Mouse (Mus musculus) heart, embryonic 12.5 days (tissue): Measurements from ENCODE around the gene Gm45618. TPM values are rescaled to one million over a fixed set of nuclear protein-coding genes. Genes with fewer than 3 reads are reported as not detected.
"Not testable (repeated sequence)": the region's sequence is repeated elsewhere in the genome, so short reads cannot be mapped to it uniquely, and the experiment has no call there.

ENCODE experiments used
- ATAC-seq: fragments of 200-750 bp; cut with Nextera tagmentation; 2 replicates; pipeline ENCODE4 v1.8.0; 2017; ENCODE audit warnings: moderate TSS enrichment, moderate library complexity; ENCODE audit not compliant: insufficient number of reproducible peaks, low FRiP score
- H3K27ac ChIP-seq: fragments of 300-500 bp; sonication (generic); 2 replicates; pipeline ENCODE4 v1.5.1; 2016; ENCODE audit warnings: mild to moderate bottlenecking, moderate library complexity; ENCODE audit not compliant: poor library complexity, severe bottlenecking
- H3K27me3 ChIP-seq: fragments of 300-500 bp; sonication (generic); replicated peaks from 2 replicates; pipeline ENCODE4 v1.6.1; 2016; ENCODE audit warnings: mild to moderate bottlenecking, moderate library complexity
- H3K36me3 ChIP-seq: fragments of 300-500 bp; sonication (generic); 2 replicates; pipeline ENCODE4 v1.6.1; 2016; ENCODE audit warnings: mild to moderate bottlenecking, moderate library complexity
- H3K4me1 ChIP-seq: fragments of 300-500 bp; sonication (generic); replicated peaks from 2 replicates; pipeline ENCODE4 v1.6.1; 2016; ENCODE audit warnings: mild to moderate bottlenecking
- H3K4me2 ChIP-seq: fragments of 300-500 bp; sonication (generic); 2 replicates; pipeline ENCODE4 v1.6.1; 2016; ENCODE audit warnings: mild to moderate bottlenecking, moderate library complexity
- H3K4me3 ChIP-seq: fragments of 300-500 bp; sonication (generic); 2 replicates; pipeline ENCODE4 v1.5.1; 2016; ENCODE audit warnings: mild to moderate bottlenecking
- H3K9ac ChIP-seq: fragments of 300-500 bp; sonication (generic); 2 replicates; pipeline ENCODE4 v1.6.1; 2016; ENCODE audit warnings: mild to moderate bottlenecking, moderate library complexity
- H3K9me3 ChIP-seq: fragments of 300-500 bp; sonication (generic); replicated peaks from 2 replicates; pipeline ENCODE4 v1.6.1; 2016; ENCODE audit warnings: mild to moderate bottlenecking, moderate library complexity
- WGBS: fragments of 180-500 bp; shearing (Covaris S2); methylation state at CpG from one replicate; pipeline ENCODE4 v1.1.7; 2016; 5-methylcytosine and 5-hydroxymethylcytosine counted together
- polyA plus RNA-seq: library from polyadenylated mRNA; unstranded; fragments of >200 nt; fragmentation: Nextera tagmentation; extraction: Ambion mirVana; gene quantifications from 2 replicates; pipeline ENCODE4 v1.2.1, GENCODE M21; 2016

Gm45618 gene
- not detected in 2 replicates for polyA plus RNA-seq

- ATAC-seq: not testable (repeated sequence)
- WGBS: 88% methylated on average over 1 of the region's 1 CpGs
Measured at GRCm38 (mm10) chr7:142120629-142121028, at the start of gene Gm45618. TSS of gene Gm45618 (minus strand) at chr7:142120729.

GRCm38 (mm10) chr7:142169836-142170235, 49.3 kb upstream of the Gm45618 start:
- ATAC-seq: no peak
- 47% methylated on average over 3 of the region's 3 CpGs for WGBS
- Histone ChIP-seq H3K9me3 (no peaks in the 10 kb centered on the region), H3K9ac (no peak overlapping the region), H3K27ac (no peak overlapping the region), H3K4me2 (no peak overlapping the region), H3K27me3 (peaks cover 6% of the 10 kb centered on the region; the same call in 1 of the 2 replicates), H3K36me3 (no peaks in the 10 kb centered on the region), H3K4me3 (no peak overlapping the region), H3K4me1 (no peaks in the 10 kb centered on the region)

More at GRCm38 (mm10) chr7:142120629-142121028, at the start of gene Gm45618:
- not testable (repeated sequence) for H3K27ac ChIP-seq, H3K4me3 ChIP-seq, H3K4me2 ChIP-seq, H3K9ac ChIP-seq, H3K4me1 ChIP-seq, H3K9me3 ChIP-seq, H3K36me3 ChIP-seq
- peaks cover 13% of the 10 kb centered on the region; the same call in 1 of the 2 replicates for H3K27me3 ChIP-seq

GRCm38 (mm10) chr7:142165639-142166038, 45.1 kb upstream of the Gm45618 start, which contains the start of gene Gm4553:
TSS of gene Gm4553 (minus strand) at chr7:142165739.
- H3K27ac ChIP-seq, H3K27me3 ChIP-seq, H3K36me3 ChIP-seq, ATAC-seq, H3K4me1 ChIP-seq, H3K4me3 ChIP-seq, H3K9ac ChIP-seq, H3K4me2 ChIP-seq, H3K9me3 ChIP-seq: not testable (repeated sequence)

- H3K9ac ChIP-seq: no peak overlapping the region
- H3K36me3 ChIP-seq: no peaks in the 10 kb centered on the region
- H3K4me2 ChIP-seq: no peak overlapping the region
- no peaks in the 10 kb centered on the region; the same call in 1 of the 2 replicates for H3K27me3 ChIP-seq
- H3K27ac ChIP-seq: no peak overlapping the region
- 84% methylated on average over 3 of the region's 3 CpGs for WGBS
- H3K4me3 ChIP-seq: no peak overlapping the region
- no peak for ATAC-seq
- H3K9me3 ChIP-seq: no peaks in the 10 kb centered on the region
- H3K4me1 ChIP-seq: no peaks in the 10 kb centered on the region
Measured at GRCm38 (mm10) chr7:142159366-142159765, 38.8 kb upstream of the Gm45618 start.

- not testable (repeated sequence) for H3K9me3 ChIP-seq, ATAC-seq, H3K4me1 ChIP-seq, H3K4me3 ChIP-seq, H3K36me3 ChIP-seq, H3K9ac ChIP-seq, H3K27ac ChIP-seq, H3K27me3 ChIP-seq, H3K4me2 ChIP-seq
- 47% methylated on average over 2 of the region's 2 CpGs for WGBS
Measured at GRCm38 (mm10) chr7:142157013-142157412, 36.5 kb upstream of the Gm45618 start, which contains the start of gene Gm29735. TSS of gene Gm29735 (minus strand) at chr7:142157113.

- Histone ChIP-seq H3K4me1 (no peaks in the 10 kb centered on the region), H3K9ac (no peak overlapping the region), H3K4me3 (no peak overlapping the region), H3K4me2 (no peak overlapping the region), H3K27me3 (no peaks in the 10 kb centered on the region; the same call in 1 of the 2 replicates), H3K27ac (no peak overlapping the region), H3K9me3 (no peaks in the 10 kb centered on the region), H3K36me3 (no peaks in the 10 kb centered on the region)
- 69% methylated on average over 1 of the region's 1 CpGs for WGBS
- no peak for ATAC-seq
Measured at GRCm38 (mm10) chr7:142155308-142155707, 34.8 kb upstream of the Gm45618 start.

- 76% methylated on average over 4 of the region's 4 CpGs for WGBS
- no peak overlapping the region for H3K4me3 ChIP-seq
Measured at GRCm38 (mm10) chr7:142152191-142152590, 31.7 kb upstream of the Gm45618 start.

GRCm38 (mm10) chr7:142148633-142149032, 28.1 kb upstream of the Gm45618 start:
- no peak overlapping the region for H3K4me2 ChIP-seq
- H3K9me3 ChIP-seq: no peaks in the 10 kb centered on the region
- no peak overlapping the region for H3K27ac ChIP-seq
- H3K9ac ChIP-seq: no peak overlapping the region
- H3K27me3 ChIP-seq: peaks cover 16% of the 10 kb centered on the region
- no peaks in the 10 kb centered on the region for H3K36me3 ChIP-seq
- ATAC-seq: no peak
- no peaks in the 10 kb centered on the region for H3K4me1 ChIP-seq
- H3K4me3 ChIP-seq: no peak overlapping the region

More at GRCm38 (mm10) chr7:142152191-142152590, 31.7 kb upstream of the Gm45618 start:
- Histone ChIP-seq H3K9ac (no peak overlapping the region), H3K27me3 (no peaks in the 10 kb centered on the region), H3K4me2 (no peak overlapping the region), H3K4me1 (no peaks in the 10 kb centered on the region), H3K36me3 (no peaks in the 10 kb centered on the region), H3K27ac (no peak overlapping the region), H3K9me3 (no peaks in the 10 kb centered on the region)
- ATAC-seq: no peak

GRCm38 (mm10) chr7:142146033-142146432, 25.5 kb upstream of the Gm45618 start:
- H3K9me3 ChIP-seq: no peaks in the 10 kb centered on the region
- 8% methylated on average over 1 of the region's 1 CpGs for WGBS
- no peak overlapping the region for H3K4me2 ChIP-seq
- no peak for ATAC-seq
- H3K9ac ChIP-seq: no peak overlapping the region
- no peak overlapping the region for H3K27ac ChIP-seq
- peaks cover 17% of the 10 kb centered on the region for H3K27me3 ChIP-seq
- H3K4me1 ChIP-seq: peaks cover 5% of the 10 kb centered on the region
- H3K4me3 ChIP-seq: no peak overlapping the region
- H3K36me3 ChIP-seq: no peaks in the 10 kb centered on the region

GRCm38 (mm10) chr7:142145413-142145940, 24.9 kb upstream of the Gm45618 start:
- WGBS: 39% methylated on average over 4 of the region's 4 CpGs

GRCm38 (mm10) chr7:142144507-142144906, 24.0 kb upstream of the Gm45618 start, which contains the start of gene Gm45337:
TSS of gene Gm45337 (minus strand) at chr7:142144607.
- ATAC-seq: no peak
- no peak within 1 kb of the TSS for H3K27ac ChIP-seq
- H3K4me2 ChIP-seq: no peak within 1 kb of the TSS
- H3K9ac ChIP-seq: no peak within 1 kb of the TSS
- H3K27me3 ChIP-seq: peaks cover 17% of the 10 kb centered on the region
- no peak within 1 kb of the TSS for H3K4me3 ChIP-seq
- H3K9me3 ChIP-seq: no peaks in the 10 kb centered on the region
- H3K36me3 ChIP-seq: no peaks in the 10 kb centered on the region
- peaks cover 9% of the 10 kb centered on the region for H3K4me1 ChIP-seq
- 50% methylated on average over 1 of the region's 1 CpGs for WGBS

More at GRCm38 (mm10) chr7:142145413-142145940, 24.9 kb upstream of the Gm45618 start:
- no peak for ATAC-seq
- Histone ChIP-seq H3K4me1 (peaks cover 9% of the 10 kb centered on the region), H3K9me3 (no peaks in the 10 kb centered on the region), H3K9ac (no peak overlapping the region), H3K27me3 (peaks cover 17% of the 10 kb centered on the region), H3K27ac (no peak overlapping the region), H3K4me2 (no peak overlapping the region), H3K36me3 (no peaks in the 10 kb centered on the region), H3K4me3 (no peak overlapping the region)
